Mouse (Mus musculus): ENCODE data around the gene Tecta. TPM values are rescaled to one million over a fixed set of nuclear protein-coding genes. Genes with fewer than 3 reads are reported as not detected.
A peak's percentile ranks its signal among the peaks of the same experiment; 100 is the strongest.

Gene Tecta
- total RNA-seq, 2 experiments from 2014 or later = 0.18 to 0.23 TPM

DNA sequence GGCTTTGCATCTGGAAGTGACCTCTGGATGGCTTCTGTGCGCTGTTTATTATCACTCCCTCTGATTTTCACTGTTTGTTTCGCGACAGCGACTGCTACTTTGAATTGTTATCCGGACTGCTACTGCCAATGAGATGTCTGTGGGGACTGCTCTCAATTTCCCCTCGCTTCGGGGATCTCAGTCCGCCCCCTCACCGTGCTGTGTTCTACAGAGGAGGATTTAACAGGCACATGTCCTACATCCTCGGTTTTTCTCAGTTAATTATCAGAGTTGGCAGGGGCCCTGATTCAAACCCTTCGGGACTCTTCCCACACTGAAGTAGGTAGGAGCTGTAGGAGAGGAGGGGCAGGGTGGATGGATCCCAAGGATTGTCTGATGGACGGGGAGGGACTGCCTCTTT, 67.0 kb downstream of the Tecta start:
- intact Hi-C loops (cut with DNase I) = loop anchor here (5.0 kb wide), 1 partner anchor 630 kb away; no protein-coding TSS in a partner anchor
- Histone ChIP-seq H3K4me3 (no peak overlapping the region), H3K27ac (no peak overlapping the region)
- no peak for TF ChIP-seq CTCF (IDR thresholded peaks at IDR 0.05)
- no peak for DNase-seq (ENCODE audit: extremely low spot score in 1 of 2, low spot score in 2 of 2)

DNA sequence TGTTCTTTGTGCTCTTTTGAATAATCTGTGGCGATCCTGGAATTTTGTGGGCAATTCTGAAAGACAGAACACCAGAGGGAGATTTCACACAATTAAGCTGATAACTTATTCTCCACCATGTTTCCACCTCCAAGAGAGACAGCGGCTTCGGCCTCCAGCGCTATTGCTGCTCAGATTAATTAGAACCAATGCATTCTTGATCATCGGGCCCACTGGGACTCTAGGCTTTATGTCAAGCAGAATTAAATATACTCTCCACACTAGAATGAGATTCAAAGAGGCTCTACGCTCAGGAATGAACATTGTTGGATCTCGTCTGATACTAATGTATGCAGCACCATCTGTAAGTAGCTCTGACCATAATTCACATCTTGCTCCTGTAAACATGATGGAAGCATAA, 68.4 kb downstream of the Tecta start:
- intact Hi-C loops (cut with DNase I) = loop anchor here (5.0 kb wide), 1 partner anchor 631 kb away; no protein-coding TSS in a partner anchor
- TF ChIP-seq CTCF (IDR thresholded peaks at IDR 0.05) = no peak
- no peak for DNase-seq (ENCODE audit: extremely low spot score in 1 of 2, low spot score in 2 of 2)
- Histone ChIP-seq H3K27ac (no peak overlapping the region), H3K4me3 (no peak overlapping the region)

DNA sequence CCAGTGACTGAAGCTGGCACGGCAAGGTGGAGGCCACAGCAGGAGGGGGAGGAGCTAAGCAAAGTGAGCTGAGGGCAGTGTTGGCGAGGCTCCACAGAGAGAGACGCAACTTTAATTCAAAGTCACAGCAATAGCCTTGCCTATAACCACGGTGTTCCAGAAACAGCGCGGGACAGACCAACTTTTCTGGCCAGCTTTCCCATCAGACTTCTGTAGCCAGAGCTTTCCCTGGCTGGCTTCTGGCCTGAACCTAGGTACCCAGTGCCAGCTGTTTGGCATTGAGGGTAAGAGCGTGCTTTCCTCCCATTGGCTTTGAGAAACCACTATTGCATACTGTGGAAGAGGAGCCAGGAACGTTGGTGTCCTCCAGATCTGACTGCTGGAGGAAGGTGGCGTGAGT, 70.0 kb downstream of the Tecta start:
- no peak overlapping the region for H3K4me3 ChIP-seq
- intact Hi-C loops (cut with DNase I) = loop anchor here (5.0 kb wide), 2 partner anchors 58 to 633 kb away; no protein-coding TSS in a partner anchor
- TF ChIP-seq CTCF (IDR thresholded peaks at IDR 0.05) = no peak
- DNase-seq (ENCODE audit: extremely low spot score in 1 of 2, low spot score in 2 of 2) = no peak
- no peak overlapping the region for H3K27ac ChIP-seq

DNA sequence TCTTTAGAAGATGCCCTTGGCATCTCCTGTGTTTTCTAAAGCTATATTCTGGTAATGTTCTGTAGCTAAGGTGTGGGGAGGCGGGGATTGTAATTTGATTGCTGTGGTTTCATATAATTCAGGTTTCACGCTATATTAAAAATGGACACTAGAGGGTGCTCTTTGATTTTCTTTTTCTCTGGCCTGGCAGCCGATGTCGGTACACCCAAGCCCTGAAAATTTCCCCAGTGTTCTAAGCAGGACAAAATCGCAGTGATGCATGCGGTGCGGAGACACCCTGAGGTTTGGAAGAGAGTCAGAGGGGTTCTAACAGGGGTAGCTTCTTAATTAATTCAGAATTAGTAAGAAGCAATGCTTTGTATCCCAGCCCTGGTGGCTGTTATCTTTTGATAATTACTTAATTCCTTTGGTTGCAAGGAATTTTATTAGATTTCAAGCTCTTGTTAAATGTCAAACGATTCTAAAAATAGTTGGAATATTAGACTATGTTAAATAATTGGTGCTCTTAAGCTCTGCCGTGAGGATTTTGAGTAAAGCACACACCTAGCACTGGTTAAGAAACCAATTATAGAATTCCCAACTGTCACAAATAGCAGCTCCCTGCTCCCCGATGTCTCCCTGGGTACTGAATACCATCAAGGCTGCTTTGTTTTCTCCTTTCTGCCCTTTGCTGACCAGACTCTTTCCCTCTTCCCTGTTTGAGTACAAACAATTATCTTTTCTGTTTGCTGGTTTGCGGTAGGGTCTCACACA, 72.9 kb downstream of the Tecta start:
- Histone ChIP-seq H3K4me3 (no peak overlapping the region), H3K27ac (no peak overlapping the region)
- peak; percentile 77 for TF ChIP-seq CTCF (IDR thresholded peaks at IDR 0.05)
- intact Hi-C loops (cut with DNase I) = loop anchor here (2.0 to 5.0 kb wide), 2 partner anchors 60 to 618 kb away; partner anchors contain the start of gene Grik4
- peak in 1 of 2 experiments; percentile 24 for DNase-seq (ENCODE audit: extremely low spot score in 1 of 2, low spot score in 2 of 2)

DNA sequence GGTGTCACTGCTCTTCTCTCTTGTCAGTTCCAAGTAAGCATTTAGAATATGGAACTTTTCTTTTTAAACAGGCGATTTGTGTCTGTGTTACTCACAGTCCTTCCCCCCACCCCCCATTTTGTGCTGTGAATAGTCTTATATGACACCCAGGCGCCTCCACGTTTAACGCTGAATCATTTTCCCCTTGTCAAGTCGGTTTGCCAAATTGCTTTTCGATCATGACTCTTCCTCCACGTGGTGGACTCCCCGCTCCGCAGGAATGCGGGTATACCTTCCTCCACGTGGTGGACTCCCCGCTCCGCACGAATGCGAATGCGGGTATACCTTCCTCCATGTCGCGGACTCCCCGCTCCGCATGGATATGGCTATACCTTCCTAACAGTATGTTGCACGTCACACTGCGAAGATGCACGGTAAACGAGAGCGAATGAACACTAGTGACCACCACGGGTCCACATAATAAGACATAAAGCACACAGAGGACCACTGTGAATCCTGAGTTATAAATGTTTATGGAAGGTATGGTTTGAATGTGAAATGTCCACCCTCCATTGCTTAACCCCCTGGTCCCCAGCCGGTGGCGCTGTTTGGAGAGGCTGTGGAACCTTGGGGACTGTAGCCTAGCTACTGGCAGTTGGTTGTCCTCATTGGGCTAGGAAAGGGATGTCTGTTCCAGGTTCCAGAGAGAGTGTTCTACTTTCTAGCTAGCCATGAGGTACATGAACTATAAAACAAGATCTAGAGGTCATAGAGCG, 74.9 kb downstream of the Tecta start:
- H3K4me3 ChIP-seq = 0 out of 2 replicates have a peak overlapping the region, but pooled peaks have one; percentile 15
- DNase-seq (ENCODE audit: extremely low spot score in 1 of 2, low spot score in 2 of 2) = peak; percentile 32 to 39
- peak overlapping the region; percentile 69 for H3K27ac ChIP-seq
- peak; percentile 40 for TF ChIP-seq CTCF (IDR thresholded peaks at IDR 0.05)
- intact Hi-C loops (cut with DNase I) = loop anchor here (5.0 kb wide), 1 partner anchor 62 kb away; no protein-coding TSS in a partner anchor

DNA sequence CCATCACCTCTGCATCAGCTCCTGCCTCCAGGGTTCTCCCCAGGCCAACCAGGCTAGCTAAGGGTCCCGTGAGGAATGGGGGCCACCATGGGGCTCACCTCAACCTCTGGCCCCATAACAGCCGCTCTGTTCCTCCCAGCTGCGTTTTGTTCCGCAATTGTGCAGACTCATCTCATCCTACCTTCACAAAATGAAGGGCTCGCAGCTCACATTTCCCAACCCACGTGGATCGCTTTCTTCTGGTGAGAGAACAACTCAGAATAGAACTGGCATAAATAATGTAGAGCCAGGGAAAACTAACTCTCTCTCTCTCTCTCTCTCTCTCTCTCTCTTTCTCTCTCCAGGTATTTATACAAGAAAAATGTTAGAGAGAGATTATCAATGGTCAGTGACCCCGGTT, 76.5 kb downstream of the Tecta start:
- no peak overlapping the region for H3K4me3 ChIP-seq
- peak; percentile 29 to 38 for DNase-seq (ENCODE audit: extremely low spot score in 1 of 2, low spot score in 2 of 2)
- intact Hi-C loops (cut with DNase I) = no loop called here
- peak overlapping the region; percentile 54 for H3K27ac ChIP-seq
- no peak for TF ChIP-seq CTCF (IDR thresholded peaks at IDR 0.05)

DNA sequence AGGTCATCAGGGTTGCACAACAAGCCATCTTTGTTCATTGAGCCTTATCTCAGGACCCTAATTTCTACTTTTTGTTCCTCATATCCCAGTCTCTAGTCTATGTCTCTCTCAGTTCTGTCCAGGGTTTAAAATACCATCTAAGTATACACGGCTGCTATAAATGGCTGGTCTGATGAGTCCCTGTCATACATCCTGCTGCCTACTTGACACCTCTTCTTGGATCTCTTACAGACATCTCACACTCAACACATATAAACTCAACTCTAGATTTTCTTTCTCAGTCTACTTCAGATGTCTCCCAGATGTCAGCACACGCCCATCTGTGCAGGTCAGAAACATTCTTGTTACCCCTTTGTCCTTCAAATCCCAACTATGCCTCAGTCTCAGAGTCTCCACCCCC, 78.3 kb downstream of the Tecta start:
- intact Hi-C loops (cut with DNase I) = no loop called here
- Histone ChIP-seq H3K4me3 (no peak overlapping the region), H3K27ac (peak overlapping the region; percentile 42)
- DNase-seq (ENCODE audit: extremely low spot score in 1 of 2, low spot score in 2 of 2) = no peak
- no peak for TF ChIP-seq CTCF (IDR thresholded peaks at IDR 0.05)

DNA sequence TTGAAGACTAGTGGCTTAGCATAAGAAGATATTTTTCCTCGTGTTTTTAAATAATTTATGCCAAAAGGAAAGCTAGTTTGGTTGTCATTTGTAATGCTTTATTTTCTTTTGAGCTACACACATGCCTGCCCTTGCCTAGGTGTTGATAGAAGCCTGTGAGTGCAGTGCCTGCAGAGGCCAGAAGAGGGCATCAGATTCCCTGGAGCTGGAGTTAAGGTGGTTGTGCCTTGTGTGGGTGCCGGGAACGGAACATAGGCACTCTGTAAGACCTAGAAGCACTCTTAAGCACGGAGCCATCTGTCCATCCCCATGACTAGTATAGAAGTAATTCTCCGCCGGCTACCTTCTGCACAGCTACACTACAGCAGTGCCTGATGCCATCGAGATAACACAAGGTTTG, 79.1 kb downstream of the Tecta start:
- TF ChIP-seq CTCF (IDR thresholded peaks at IDR 0.05) = peak; percentile 28
- Histone ChIP-seq H3K4me3 (no peak overlapping the region), H3K27ac (peak overlapping the region; percentile 42)
- intact Hi-C loops (cut with DNase I) = no loop called here
- DNase-seq (ENCODE audit: extremely low spot score in 1 of 2, low spot score in 2 of 2) = no peak

DNA sequence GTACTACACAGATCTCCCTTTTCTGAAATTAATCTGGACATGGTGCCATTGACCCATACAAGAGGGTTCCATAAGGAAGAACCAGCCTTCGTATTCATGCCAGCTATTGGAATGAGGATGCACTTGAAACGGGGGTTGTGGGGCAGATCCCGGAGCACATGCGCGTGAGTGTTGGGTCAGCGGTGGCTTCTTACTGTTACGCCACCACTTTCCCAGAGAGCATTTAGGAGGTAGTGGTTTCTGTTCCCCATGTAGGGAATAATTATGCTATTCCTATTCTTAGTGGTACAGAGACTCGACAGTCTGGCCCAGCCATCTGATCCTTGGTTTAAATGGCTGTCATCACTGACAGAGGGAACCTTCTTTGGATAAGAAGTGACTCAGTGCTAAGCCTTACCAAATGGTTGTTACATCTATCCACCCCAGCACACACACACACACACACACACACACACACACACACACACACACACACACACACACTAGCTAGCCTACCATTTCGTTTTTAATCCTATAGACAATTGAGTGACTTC, 81.2 kb downstream of the Tecta start:
- no peak overlapping the region for H3K4me3 ChIP-seq
- no peak for TF ChIP-seq CTCF (IDR thresholded peaks at IDR 0.05)
- intact Hi-C loops (cut with DNase I) = no loop called here
- no peak for DNase-seq (ENCODE audit: extremely low spot score in 1 of 2, low spot score in 2 of 2)
- H3K27ac ChIP-seq = no peak overlapping the region

DNA sequence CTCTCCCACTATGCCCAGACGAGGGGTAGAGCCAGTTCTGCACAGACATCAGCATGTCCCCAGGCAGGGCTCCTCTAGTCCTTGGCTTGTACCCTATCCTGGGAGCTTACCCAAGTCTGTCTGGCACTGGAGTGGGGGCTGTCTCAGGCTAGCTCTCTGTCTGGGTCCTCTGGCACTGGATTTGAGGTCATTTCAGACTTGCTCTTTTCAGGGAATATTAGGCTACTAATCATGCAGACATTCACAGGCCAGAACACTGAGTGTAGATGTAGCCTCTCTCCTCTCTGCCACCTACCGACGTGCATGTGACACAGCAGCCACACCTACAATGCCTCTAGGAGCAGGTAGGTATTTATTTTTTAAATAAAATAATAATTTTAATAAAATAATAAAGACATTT, 82.4 kb downstream of the Tecta start:
- Histone ChIP-seq H3K4me3 (no peak overlapping the region), H3K27ac (no peak overlapping the region)
- no peak for DNase-seq (ENCODE audit: extremely low spot score in 1 of 2, low spot score in 2 of 2)
- intact Hi-C loops (cut with DNase I) = no loop called here
- peak; percentile 23; the same call in 1 of the 2 replicates for TF ChIP-seq CTCF (IDR thresholded peaks at IDR 0.05)

DNA sequence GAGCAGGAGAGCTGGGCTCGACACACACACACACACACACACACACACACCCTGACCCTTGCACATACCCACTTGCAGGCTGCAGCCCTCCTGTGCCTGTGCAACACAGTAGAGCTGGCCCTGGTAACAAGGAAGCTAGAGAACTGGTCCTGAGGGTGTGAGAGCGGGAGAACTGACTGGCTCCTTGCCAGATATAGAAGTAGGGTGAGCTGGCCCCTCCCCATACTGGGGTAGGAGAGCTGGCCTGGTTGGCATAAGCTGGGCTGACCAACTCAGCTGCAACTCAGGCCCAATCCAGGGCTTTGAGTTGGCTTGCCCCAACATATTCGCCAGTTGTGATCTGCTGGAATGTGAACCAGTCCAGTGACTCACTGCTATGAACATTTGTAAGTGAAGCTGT, 83.9 kb downstream of the Tecta start:
- Histone ChIP-seq H3K27ac (no peak overlapping the region), H3K4me3 (no peak overlapping the region)
- intact Hi-C loops (cut with DNase I) = no loop called here
- DNase-seq (ENCODE audit: extremely low spot score in 1 of 2, low spot score in 2 of 2) = no peak
- TF ChIP-seq CTCF (IDR thresholded peaks at IDR 0.05) = no peak

DNA sequence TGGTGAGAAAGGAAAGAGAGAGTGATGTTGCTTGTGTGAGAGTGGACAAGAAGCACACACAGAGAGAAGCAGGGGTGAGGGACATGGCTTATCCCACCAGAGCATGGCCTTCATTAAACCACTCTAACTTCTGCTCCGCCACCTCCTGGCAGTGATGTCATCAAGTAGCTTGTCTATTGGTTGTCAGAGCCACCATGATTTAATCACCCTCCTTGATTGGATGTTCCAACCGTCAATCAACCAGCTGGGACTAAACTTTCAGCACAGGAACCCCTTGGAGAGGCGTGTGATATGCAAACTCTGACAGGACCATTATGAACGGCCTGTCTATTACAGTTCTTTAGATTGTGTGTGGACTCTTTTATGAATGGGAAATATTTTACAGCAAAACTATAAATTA, 84.8 kb downstream of the Tecta start:
- Histone ChIP-seq H3K4me3 (no peak overlapping the region), H3K27ac (no peak overlapping the region)
- DNase-seq (ENCODE audit: extremely low spot score in 1 of 2, low spot score in 2 of 2) = no peak
- intact Hi-C loops (cut with DNase I) = no loop called here
- no peak for TF ChIP-seq CTCF (IDR thresholded peaks at IDR 0.05)
